Mouse (Mus musculus) heart, embryonic 12.5 days (tissue): ENCODE measurements around the gene Chst5. TPM values are rescaled to one million over a fixed set of nuclear protein-coding genes. Genes with fewer than 3 reads are reported as not detected.

Source experiments
- ATAC-seq: fragments of 200-750 bp; cut with Nextera tagmentation; 2 replicates; pipeline ENCODE4 v1.8.0; 2017; ENCODE audit warnings: moderate TSS enrichment, moderate library complexity; ENCODE audit not compliant: insufficient number of reproducible peaks, low FRiP score
- H3K27ac ChIP-seq: fragments of 300-500 bp; sonication (generic); 2 replicates; pipeline ENCODE4 v1.5.1; 2016; ENCODE audit warnings: mild to moderate bottlenecking, moderate library complexity; ENCODE audit not compliant: poor library complexity, severe bottlenecking
- H3K27me3 ChIP-seq: fragments of 300-500 bp; sonication (generic); replicated peaks from 2 replicates; pipeline ENCODE4 v1.6.1; 2016; ENCODE audit warnings: mild to moderate bottlenecking, moderate library complexity
- H3K36me3 ChIP-seq: fragments of 300-500 bp; sonication (generic); 2 replicates; pipeline ENCODE4 v1.6.1; 2016; ENCODE audit warnings: mild to moderate bottlenecking, moderate library complexity
- H3K4me1 ChIP-seq: fragments of 300-500 bp; sonication (generic); replicated peaks from 2 replicates; pipeline ENCODE4 v1.6.1; 2016; ENCODE audit warnings: mild to moderate bottlenecking
- H3K4me2 ChIP-seq: fragments of 300-500 bp; sonication (generic); 2 replicates; pipeline ENCODE4 v1.6.1; 2016; ENCODE audit warnings: mild to moderate bottlenecking, moderate library complexity
- H3K4me3 ChIP-seq: fragments of 300-500 bp; sonication (generic); 2 replicates; pipeline ENCODE4 v1.5.1; 2016; ENCODE audit warnings: mild to moderate bottlenecking
- H3K9ac ChIP-seq: fragments of 300-500 bp; sonication (generic); 2 replicates; pipeline ENCODE4 v1.6.1; 2016; ENCODE audit warnings: mild to moderate bottlenecking, moderate library complexity
- H3K9me3 ChIP-seq: fragments of 300-500 bp; sonication (generic); replicated peaks from 2 replicates; pipeline ENCODE4 v1.6.1; 2016; ENCODE audit warnings: mild to moderate bottlenecking, moderate library complexity
- WGBS: fragments of 180-500 bp; shearing (Covaris S2); methylation state at CpG from one replicate; pipeline ENCODE4 v1.1.7; 2016; 5-methylcytosine and 5-hydroxymethylcytosine counted together
- polyA plus RNA-seq: library from polyadenylated mRNA; unstranded; fragments of >200 nt; fragmentation: Nextera tagmentation; extraction: Ambion mirVana; gene quantifications from 2 replicates; pipeline ENCODE4 v1.2.1, GENCODE M21; 2016

Chst5 gene
- 0.12 and 0.45 TPM in 2 replicates for polyA plus RNA-seq

DNA sequence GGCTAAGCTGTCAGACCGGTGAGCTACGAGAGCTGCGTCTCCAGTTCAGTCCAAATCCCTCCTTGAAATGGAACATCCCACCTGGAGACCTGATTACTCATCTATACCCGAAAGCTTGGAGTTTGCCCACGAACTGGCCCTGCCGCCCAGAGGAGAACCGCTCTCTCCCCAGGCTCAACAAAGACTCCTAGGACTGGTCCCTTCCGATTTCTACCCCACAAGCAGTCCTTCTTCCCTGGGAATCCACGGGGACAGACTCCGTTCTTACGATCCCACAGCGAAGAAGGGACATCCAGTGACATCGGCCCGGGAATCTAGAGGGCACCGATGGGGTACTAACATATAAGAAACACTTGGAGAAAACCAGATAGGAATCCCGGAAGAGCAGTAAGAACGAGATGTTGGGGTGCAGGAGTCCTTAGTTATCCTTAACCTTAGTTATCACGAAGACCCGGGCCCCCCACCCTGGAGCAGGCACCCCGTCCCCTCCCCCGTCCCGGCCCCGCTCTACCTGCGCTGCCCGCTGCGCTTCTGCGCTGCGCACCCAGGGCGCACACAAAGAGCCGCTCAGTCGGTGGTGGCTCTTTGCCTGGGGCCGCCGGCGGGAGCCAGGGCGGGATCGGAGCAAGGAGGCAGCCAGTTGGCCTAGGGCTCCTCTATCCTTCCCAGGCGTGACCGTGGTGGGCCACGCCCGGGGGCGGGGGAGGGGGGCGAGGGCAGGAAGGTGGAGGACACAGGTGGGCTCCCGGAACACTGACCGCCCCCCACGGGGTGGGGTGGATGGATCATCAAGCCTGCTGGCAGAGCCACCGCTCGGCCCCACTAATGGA is at the start of gene Chst5:
TSS of gene Chst5 (minus strand) at position 827 of the 830 bp plus-strand sequence.
- H3K36me3 ChIP-seq: no peaks in the 10 kb centered on the region
- H3K9ac ChIP-seq: peak within 1 kb of the TSS; percentile 51
- WGBS: 9% methylated on average over 47 of the region's 47 CpGs
- no peak; the same call in 1 of the 2 replicates for ATAC-seq
- peaks cover 34% of the 10 kb centered on the region for H3K27me3 ChIP-seq
- H3K4me1 ChIP-seq: peaks cover 15% of the 10 kb centered on the region
- peak within 1 kb of the TSS; percentile 70 for H3K4me2 ChIP-seq
- no peaks in the 10 kb centered on the region for H3K9me3 ChIP-seq
- peak within 1 kb of the TSS; percentile 41 for H3K4me3 ChIP-seq
- no peak within 1 kb of the TSS for H3K27ac ChIP-seq

DNA sequence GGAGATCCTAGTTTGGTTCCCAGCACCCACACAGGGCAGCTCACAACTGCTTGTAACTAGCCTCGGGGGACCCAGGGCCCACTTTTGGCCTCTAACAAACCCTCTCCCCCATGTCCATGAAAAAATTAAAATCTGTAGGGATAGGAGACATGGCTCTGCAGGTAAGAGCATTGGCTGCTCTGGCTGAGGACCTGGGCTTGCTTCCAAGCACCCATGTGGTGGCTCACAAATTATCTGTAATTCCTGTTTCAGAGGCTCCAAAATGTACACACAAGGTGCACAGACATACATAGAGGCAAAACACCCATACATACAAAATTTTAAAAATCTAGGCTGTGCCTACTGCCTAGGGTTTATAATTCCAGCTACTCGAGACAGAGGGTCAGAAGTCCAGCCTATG is 47.0 kb upstream of the Chst5 start:
- no peak overlapping the region for H3K27ac ChIP-seq
- H3K36me3 ChIP-seq: peaks cover 64% of the 10 kb centered on the region
- no peak for ATAC-seq
- WGBS: 86% methylated on average over 2 of the region's 2 CpGs
- no peaks in the 10 kb centered on the region for H3K9me3 ChIP-seq
- H3K4me1 ChIP-seq: peaks cover 9% of the 10 kb centered on the region
- H3K4me2 ChIP-seq: no peak overlapping the region
- H3K9ac ChIP-seq: no peak overlapping the region
- no peak overlapping the region for H3K4me3 ChIP-seq
- H3K27me3 ChIP-seq: no peaks in the 10 kb centered on the region

DNA sequence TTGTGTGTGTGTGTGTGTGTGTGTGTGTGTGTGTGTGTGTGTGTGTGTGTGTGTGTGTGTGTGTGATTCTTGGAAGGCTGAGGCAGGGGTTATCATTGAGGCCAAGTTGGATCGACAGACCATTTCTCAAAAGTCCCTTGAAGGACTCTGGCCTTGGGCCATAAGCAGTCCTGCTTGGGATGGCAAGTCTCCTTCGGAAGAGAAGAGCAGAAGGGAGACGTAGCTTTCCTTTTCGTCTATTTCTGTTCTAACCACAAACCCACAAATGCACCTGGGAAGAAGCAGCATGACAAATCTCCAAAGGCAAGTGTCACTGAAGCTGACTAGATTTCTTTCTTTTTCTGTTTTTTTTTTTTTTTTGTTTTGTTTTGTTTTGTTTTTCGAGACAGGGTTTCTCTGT is 45.6 kb upstream of the Chst5 start:
- no peaks in the 10 kb centered on the region for H3K27me3 ChIP-seq
- WGBS: 89% methylated on average over 5 of the region's 5 CpGs
- peaks cover 74% of the 10 kb centered on the region for H3K36me3 ChIP-seq
- peaks cover 6% of the 10 kb centered on the region; the same call in 1 of the 2 replicates for H3K4me1 ChIP-seq
- no peaks in the 10 kb centered on the region for H3K9me3 ChIP-seq
- no peak overlapping the region for H3K27ac ChIP-seq
- H3K4me2 ChIP-seq: no peak overlapping the region
- no peak overlapping the region for H3K4me3 ChIP-seq
- no peak overlapping the region for H3K9ac ChIP-seq
- ATAC-seq: no peak

GRCm38 (mm10) chr8:111954844-111955594 is 44.8 kb upstream of the Chst5 start:
- H3K36me3 ChIP-seq: peaks cover 76% of the 10 kb centered on the region
- no peak for ATAC-seq
- H3K4me2 ChIP-seq: no peak overlapping the region

DNA sequence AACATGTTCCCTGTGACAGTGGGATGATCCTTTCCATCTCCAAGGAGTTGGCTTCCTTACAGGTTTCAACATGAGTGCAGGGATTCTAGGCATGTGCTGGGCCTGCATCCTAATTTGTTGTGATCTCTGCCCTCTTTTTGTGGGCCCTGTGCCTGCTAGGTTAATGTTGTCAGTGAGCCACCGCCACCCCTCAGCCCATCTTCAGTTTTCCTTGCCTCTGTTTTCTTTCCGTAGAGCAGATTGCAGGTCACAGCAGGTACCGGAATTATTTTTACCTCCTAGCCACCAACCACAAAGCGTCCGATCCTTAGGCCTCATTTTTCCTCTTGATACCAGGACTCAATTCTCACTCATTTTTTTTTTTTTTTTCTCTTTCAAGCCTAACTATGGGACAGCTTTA is 41.7 kb upstream of the Chst5 start:
- H3K4me1 ChIP-seq: no peaks in the 10 kb centered on the region
- peaks cover 76% of the 10 kb centered on the region for H3K36me3 ChIP-seq
- no peak overlapping the region for H3K4me2 ChIP-seq
- no peak overlapping the region for H3K27ac ChIP-seq
- H3K9me3 ChIP-seq: no peaks in the 10 kb centered on the region
- H3K9ac ChIP-seq: no peak overlapping the region
- no peak for ATAC-seq
- H3K27me3 ChIP-seq: no peaks in the 10 kb centered on the region
- H3K4me3 ChIP-seq: no peak overlapping the region
- WGBS: 91% methylated on average over 5 of the region's 5 CpGs

More at GRCm38 (mm10) chr8:111954844-111955594, 44.8 kb upstream of the Chst5 start:
- Histone ChIP-seq H3K27me3 (no peaks in the 10 kb centered on the region), H3K4me3 (no peak overlapping the region), H3K9ac (no peak overlapping the region), H3K4me1 (no peaks in the 10 kb centered on the region), H3K27ac (no peak overlapping the region), H3K9me3 (no peaks in the 10 kb centered on the region)
- WGBS: 79% methylated on average over 4 of the region's 4 CpGs

GRCm38 (mm10) chr8:111951317-111951716 is 41.1 kb upstream of the Chst5 start:
- H3K27me3 ChIP-seq: no peaks in the 10 kb centered on the region
- ATAC-seq: no peak
- no peak overlapping the region for H3K4me2 ChIP-seq
- H3K9ac ChIP-seq: no peak overlapping the region
- H3K9me3 ChIP-seq: no peaks in the 10 kb centered on the region
- H3K36me3 ChIP-seq: peaks cover 75% of the 10 kb centered on the region
- H3K4me3 ChIP-seq: no peak overlapping the region
- H3K27ac ChIP-seq: no peak overlapping the region
- WGBS: 94% methylated on average over 7 of the region's 7 CpGs
- no peaks in the 10 kb centered on the region for H3K4me1 ChIP-seq

- H3K4me3 ChIP-seq: no peak overlapping the region
- no peak overlapping the region for H3K9ac ChIP-seq
- H3K4me2 ChIP-seq: no peak overlapping the region
- no peaks in the 10 kb centered on the region for H3K4me1 ChIP-seq
- 86% methylated on average over 3 of the region's 3 CpGs for WGBS
- no peak overlapping the region for H3K27ac ChIP-seq
- ATAC-seq: no peak
- no peaks in the 10 kb centered on the region for H3K27me3 ChIP-seq
- no peaks in the 10 kb centered on the region for H3K9me3 ChIP-seq
- H3K36me3 ChIP-seq: peaks cover 76% of the 10 kb centered on the region
Measured at GRCm38 (mm10) chr8:111950846-111951245, 40.6 kb upstream of the Chst5 start.

- 91% methylated on average over 8 of the region's 8 CpGs for WGBS
- H3K4me1 ChIP-seq: no peaks in the 10 kb centered on the region
- no peaks in the 10 kb centered on the region for H3K9me3 ChIP-seq
- H3K4me2 ChIP-seq: no peak overlapping the region
- peaks cover 75% of the 10 kb centered on the region for H3K36me3 ChIP-seq
- no peak overlapping the region for H3K4me3 ChIP-seq
- no peaks in the 10 kb centered on the region for H3K27me3 ChIP-seq
- no peak overlapping the region for H3K27ac ChIP-seq
- no peak overlapping the region for H3K9ac ChIP-seq
- no peak for ATAC-seq
Measured at GRCm38 (mm10) chr8:111947954-111948353, 37.7 kb upstream of the Chst5 start.

DNA sequence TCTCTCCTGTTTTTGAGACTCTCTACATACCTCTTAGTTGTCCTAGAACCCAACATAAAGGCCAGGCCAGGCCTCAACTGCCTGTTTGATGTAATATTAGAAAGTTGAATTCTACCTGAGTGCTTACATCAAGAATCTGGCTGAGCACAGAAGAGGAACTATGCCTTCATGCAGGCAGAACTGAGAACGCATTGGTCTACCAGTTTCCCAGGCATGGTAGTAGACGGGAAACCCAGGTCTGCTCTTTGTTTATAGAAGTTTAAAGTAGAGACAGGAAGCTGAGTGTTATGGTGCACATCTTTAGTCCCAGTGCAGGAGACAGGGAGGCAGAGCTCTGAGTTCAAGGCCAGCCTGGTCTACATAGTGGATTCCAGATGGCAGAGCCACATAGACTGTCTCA is 36.9 kb upstream of the Chst5 start:
- Histone ChIP-seq H3K9me3 (no peaks in the 10 kb centered on the region), H3K4me3 (no peak overlapping the region), H3K27ac (no peak overlapping the region), H3K27me3 (no peaks in the 10 kb centered on the region), H3K4me1 (no peaks in the 10 kb centered on the region; the same call in 1 of the 2 replicates), H3K36me3 (peaks cover 72% of the 10 kb centered on the region), H3K9ac (no peak overlapping the region), H3K4me2 (no peak overlapping the region)
- no peak for ATAC-seq
- 87% methylated on average over 2 of the region's 2 CpGs for WGBS

GRCm38 (mm10) chr8:111943544-111943943 is 33.3 kb upstream of the Chst5 start:
- peaks cover 49% of the 10 kb centered on the region for H3K36me3 ChIP-seq

GRCm38 (mm10) chr8:111941101-111941454 is 30.8 kb upstream of the Chst5 start:
- Histone ChIP-seq H3K4me3 (peak overlapping the region; percentile 93), H3K4me2 (peak overlapping the region; percentile 87), H3K27ac (peak overlapping the region; percentile 63), H3K36me3 (peaks cover 28% of the 10 kb centered on the region), H3K9me3 (no peaks in the 10 kb centered on the region), H3K4me1 (peaks cover 16% of the 10 kb centered on the region), H3K27me3 (no peaks in the 10 kb centered on the region), H3K9ac (peak overlapping the region; percentile 95)
- peak; percentile 51 for ATAC-seq
- WGBS: under 1% methylated on average over 23 of the region's 23 CpGs

More at GRCm38 (mm10) chr8:111943544-111943943, 33.3 kb upstream of the Chst5 start:
- H3K9me3 ChIP-seq: no peaks in the 10 kb centered on the region
- H3K27me3 ChIP-seq: no peaks in the 10 kb centered on the region
- peaks cover 16% of the 10 kb centered on the region for H3K4me1 ChIP-seq
- ATAC-seq: no peak
- 89% methylated on average over 2 of the region's 2 CpGs for WGBS
- no peak overlapping the region for H3K9ac ChIP-seq
- no peak overlapping the region for H3K27ac ChIP-seq
- no peak overlapping the region for H3K4me2 ChIP-seq
- no peak overlapping the region for H3K4me3 ChIP-seq
